Mouse (Mus musculus) heart, embryonic 16.5 days (tissue): ENCODE measurements at regions not wholly inside any gene's neighbourhood (a gene's known extent, or its start where the extent isn't known, plus 50 kb on each side); places are given as distances from the start of the nearest gene placed in this dataset.
"Not testable (repeated sequence)": the region's sequence is repeated elsewhere in the genome, so short reads cannot be mapped to it uniquely, and the experiment has no call there.

Experiments used
- ATAC-seq: fragments of 200-750 bp; cut with Nextera tagmentation; replicated peaks from 2 replicates; pipeline ENCODE4 v1.8.0; 2017; ENCODE audit warnings: moderate number of reproducible peaks; ENCODE audit not compliant: insufficient read depth, low FRiP score; ENCODE audit errors: extremely low read depth
- H3K27ac ChIP-seq: fragments of 300-500 bp; sonication (generic); 2 replicates; pipeline ENCODE4 v1.5.1; 2014; ENCODE audit warnings: mild to moderate bottlenecking, low read length, control low read depth, moderate library complexity
- H3K27me3 ChIP-seq: fragments of 300-500 bp; sonication (generic); 2 replicates; pipeline ENCODE4 v1.6.1; 2014; ENCODE audit warnings: low read length, mixed read lengths; ENCODE audit not compliant: control insufficient read depth, insufficient read depth
- H3K36me3 ChIP-seq: fragments of 300-500 bp; sonication (generic); 2 replicates; pipeline ENCODE4 v1.6.1; 2014; ENCODE audit not compliant: control insufficient read depth, insufficient read depth
- H3K4me1 ChIP-seq: fragments of 300-500 bp; sonication (generic); 2 replicates; pipeline ENCODE4 v1.6.1; 2014; ENCODE audit warnings: low read length, mixed read lengths; ENCODE audit not compliant: control insufficient read depth, insufficient read depth
- H3K4me2 ChIP-seq: fragments of 300-500 bp; sonication (generic); 2 replicates; pipeline ENCODE4 v1.6.1; 2014; ENCODE audit warnings: low read depth, mild to moderate bottlenecking, control low read depth, low read length
- H3K4me3 ChIP-seq: fragments of 300-500 bp; sonication (generic); 2 replicates; pipeline ENCODE4 v1.5.1; 2014; ENCODE audit warnings: mild to moderate bottlenecking, control low read depth, low read length
- H3K9ac ChIP-seq: fragments of 300-500 bp; sonication (generic); 2 replicates; pipeline ENCODE4 v1.6.1; 2014; ENCODE audit warnings: low read length, control low read depth
- H3K9me3 ChIP-seq: fragments of 300-500 bp; sonication (generic); replicated peaks from 2 replicates; pipeline ENCODE4 v1.6.1; 2016; ENCODE audit warnings: low read length; ENCODE audit not compliant: control insufficient read depth
- WGBS: fragments of 180-500 bp; shearing (Covaris S2); extraction: QIAGEN DNeasy Blood & Tissue Kit; methylation state at CpG from one replicate; pipeline ENCODE4 v1.1.7; 2014; 5-methylcytosine and 5-hydroxymethylcytosine counted together

GRCm38 (mm10) chr13:98438206-98438605 lies 53.6 kb downstream of the Gm10320 start:
- H3K27me3 ChIP-seq = no peaks in the 10 kb centered on the region; the same call in 1 of the 2 replicates
- no peaks in the 10 kb centered on the region for H3K4me1 ChIP-seq
- no peak overlapping the region for H3K4me3 ChIP-seq
- H3K4me2 ChIP-seq = no peak overlapping the region
- no peak overlapping the region for H3K9ac ChIP-seq
- no peak overlapping the region for H3K27ac ChIP-seq
- 80% methylated on average over 8 of the region's 8 CpGs for WGBS
- no peak for ATAC-seq
- H3K9me3 ChIP-seq = peaks cover 5% of the 10 kb centered on the region; the same call in 1 of the 2 replicates
- no peaks in the 10 kb centered on the region for H3K36me3 ChIP-seq

- no peak for ATAC-seq
- Histone ChIP-seq H3K4me3 (no peak overlapping the region), H3K4me1 (no peaks in the 10 kb centered on the region), H3K27me3 (no peaks in the 10 kb centered on the region; the same call in 1 of the 2 replicates), H3K9ac (no peak overlapping the region), H3K4me2 (no peak overlapping the region), H3K36me3 (no peaks in the 10 kb centered on the region), H3K9me3 (peaks cover under 1% of the 10 kb centered on the region; the same call in 1 of the 2 replicates), H3K27ac (no peak overlapping the region)
- 76% methylated on average over 8 of the region's 8 CpGs for WGBS
Measured at GRCm38 (mm10) chr13:98436961-98437360, 54.8 kb downstream of the Gm10320 start.

- no peak overlapping the region for H3K27ac ChIP-seq
- ATAC-seq = no peak
- no peaks in the 10 kb centered on the region for H3K9me3 ChIP-seq
- no peaks in the 10 kb centered on the region for H3K36me3 ChIP-seq
- H3K4me1 ChIP-seq = no peaks in the 10 kb centered on the region
- peaks cover 2% of the 10 kb centered on the region; the same call in 1 of the 2 replicates for H3K27me3 ChIP-seq
- H3K4me3 ChIP-seq = no peak overlapping the region
- WGBS = 87% methylated on average over 8 of the region's 8 CpGs
- H3K9ac ChIP-seq = no peak overlapping the region
- no peak overlapping the region for H3K4me2 ChIP-seq
Measured at GRCm38 (mm10) chr13:98435245-98435975, 56.4 kb downstream of the Gm10320 start.

DNA sequence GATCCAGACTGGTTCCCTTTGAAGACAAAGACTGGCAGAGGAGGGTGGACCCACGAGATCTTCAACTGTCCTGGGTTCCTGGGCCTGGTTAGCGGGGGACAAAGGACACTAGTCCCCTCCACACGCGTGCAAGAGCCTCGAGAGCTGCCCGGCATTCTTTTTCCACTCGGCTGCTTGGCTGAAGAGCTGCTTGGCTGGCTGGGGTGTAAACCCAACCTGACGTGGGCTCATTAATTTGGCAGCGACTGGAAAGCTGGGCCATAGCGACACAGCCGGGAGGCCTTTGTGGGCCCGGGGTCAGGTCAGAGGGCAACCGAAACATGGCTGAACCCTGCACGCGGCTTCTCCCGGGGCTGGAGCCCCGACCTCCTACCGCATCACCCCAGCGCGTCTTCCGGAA lies 62.0 kb downstream of the Gm10320 start:
- Histone ChIP-seq H3K4me2 (no peak overlapping the region), H3K9me3 (no peaks in the 10 kb centered on the region), H3K9ac (no peak overlapping the region), H3K27ac (no peak overlapping the region), H3K4me3 (no peak overlapping the region), H3K4me1 (0 out of 2 replicates have a peak, but pooled peaks cover 2% of the 10 kb centered on the region), H3K36me3 (no peaks in the 10 kb centered on the region), H3K27me3 (peaks cover 20% of the 10 kb centered on the region)
- no peak for ATAC-seq
- WGBS = 47% methylated on average over 21 of the region's 21 CpGs

DNA sequence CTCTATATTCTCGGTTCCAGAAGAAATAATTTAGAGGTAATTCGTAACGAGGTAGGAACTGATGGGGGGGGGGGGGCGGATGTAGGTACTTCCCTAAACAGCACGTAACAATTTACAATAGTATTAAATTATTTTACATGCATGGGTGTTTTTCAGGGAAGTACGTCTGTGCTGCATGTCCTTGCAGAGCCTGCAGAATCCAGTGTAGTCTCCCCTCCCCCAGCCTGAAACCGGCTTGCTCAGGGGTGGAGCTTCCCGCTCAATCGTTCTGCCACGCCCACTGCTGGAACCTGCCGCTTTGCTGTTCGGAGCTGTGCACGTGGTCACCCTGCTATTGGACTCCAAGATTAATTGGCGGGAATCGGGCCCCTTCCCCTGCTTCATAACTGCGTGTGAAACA lies 64.1 kb downstream of the Gm10320 start:
- WGBS = 11% methylated on average over 16 of the region's 16 CpGs
- H3K4me3 ChIP-seq = 0 out of 2 replicates have a peak overlapping the region, but pooled peaks have one; percentile 14
- not testable (repeated sequence) for ATAC-seq

GRCm38 (mm10) chr13:98425026-98425425 lies 66.8 kb downstream of the Gm10320 start:
- 80% methylated on average over 7 of the region's 7 CpGs for WGBS
- no peak for ATAC-seq
- H3K4me1 ChIP-seq = 0 out of 2 replicates have a peak, but pooled peaks cover 2% of the 10 kb centered on the region

More for the DNA sequence above, 64.1 kb downstream of the Gm10320 start:
- not testable (repeated sequence) for H3K4me1 ChIP-seq, H3K9ac ChIP-seq, H3K9me3 ChIP-seq, H3K36me3 ChIP-seq, H3K27ac ChIP-seq
- Histone ChIP-seq H3K4me2 (peak overlapping the region; percentile 46), H3K27me3 (peaks cover 20% of the 10 kb centered on the region)

DNA sequence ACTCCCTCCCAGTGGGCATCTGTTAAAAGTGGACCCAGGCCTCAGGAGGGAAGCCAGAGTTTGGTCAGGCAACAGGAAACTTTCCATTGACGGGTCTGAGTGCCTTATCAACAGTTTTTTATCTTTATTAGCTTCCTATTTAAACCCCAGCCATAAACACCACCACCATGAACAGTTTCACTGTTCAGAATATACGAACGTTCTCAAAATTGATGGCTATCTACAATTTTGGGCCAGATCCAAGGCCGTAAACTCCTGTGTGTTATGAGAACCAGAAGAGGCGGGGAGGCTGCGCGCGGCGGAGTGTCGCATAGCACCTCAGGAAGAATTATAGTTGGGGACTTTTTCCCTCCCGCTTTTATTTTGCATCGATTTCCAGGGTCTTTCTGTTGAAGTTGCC lies 67.8 kb downstream of the Gm10320 start:
- Histone ChIP-seq H3K27me3 (peaks cover 6% of the 10 kb centered on the region), H3K9me3 (no peaks in the 10 kb centered on the region), H3K4me3 (no peak overlapping the region), H3K36me3 (no peaks in the 10 kb centered on the region), H3K27ac (no peak overlapping the region), H3K4me1 (0 out of 2 replicates have a peak, but pooled peaks cover 2% of the 10 kb centered on the region), H3K9ac (no peak overlapping the region), H3K4me2 (no peak overlapping the region)
- ATAC-seq = no peak
- 73% methylated on average over 12 of the region's 12 CpGs for WGBS

More at GRCm38 (mm10) chr13:98425026-98425425, 66.8 kb downstream of the Gm10320 start:
- no peak overlapping the region for H3K4me2 ChIP-seq
- H3K36me3 ChIP-seq = no peaks in the 10 kb centered on the region
- no peak overlapping the region for H3K27ac ChIP-seq
- H3K9ac ChIP-seq = no peak overlapping the region
- peaks cover 14% of the 10 kb centered on the region for H3K27me3 ChIP-seq
- H3K9me3 ChIP-seq = no peaks in the 10 kb centered on the region
- no peak overlapping the region for H3K4me3 ChIP-seq

DNA sequence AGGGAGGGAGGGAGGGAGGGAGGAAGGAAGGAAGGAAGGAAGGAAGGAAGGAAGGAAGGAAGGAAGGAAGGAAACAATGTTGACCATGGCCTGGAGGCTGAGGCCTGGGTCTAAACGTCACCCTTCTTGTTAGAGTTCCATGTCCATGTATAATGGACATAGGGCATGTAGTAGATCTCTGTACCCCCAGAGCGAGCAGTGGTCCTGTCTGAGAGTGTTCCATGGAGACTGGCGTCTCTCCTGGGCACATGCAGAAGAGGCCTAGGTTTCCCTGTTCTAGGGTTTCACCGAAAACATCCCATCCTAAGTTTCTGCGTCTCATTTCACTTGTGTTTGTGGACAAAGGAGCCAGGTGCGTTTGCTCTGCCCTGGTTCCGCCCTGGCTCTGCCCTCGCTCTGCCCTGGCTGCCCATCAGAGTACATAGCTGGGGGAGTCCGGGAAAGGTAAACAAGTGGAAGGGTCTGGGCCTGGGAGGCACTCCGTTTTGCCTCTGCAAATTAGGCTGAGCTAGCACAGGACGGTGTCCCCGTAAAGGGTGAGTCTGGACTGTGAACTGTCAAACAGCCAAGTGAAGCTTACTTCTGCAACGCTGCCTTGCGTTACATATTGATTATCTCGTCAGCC lies 66.5 kb downstream of the Foxd1 start:
- H3K9ac ChIP-seq = no peak overlapping the region
- no peak for ATAC-seq
- no peak overlapping the region for H3K4me2 ChIP-seq
- no peaks in the 10 kb centered on the region for H3K36me3 ChIP-seq
- no peaks in the 10 kb centered on the region for H3K9me3 ChIP-seq
- no peak overlapping the region for H3K27ac ChIP-seq
- H3K27me3 ChIP-seq = no peaks in the 10 kb centered on the region
- no peaks in the 10 kb centered on the region for H3K4me1 ChIP-seq
- WGBS = 53% methylated on average over 15 of the region's 15 CpGs
- no peak overlapping the region for H3K4me3 ChIP-seq

- 88% methylated on average over 4 of the region's 4 CpGs for WGBS
- no peak for ATAC-seq
- Histone ChIP-seq H3K9ac (no peak overlapping the region), H3K27me3 (no peaks in the 10 kb centered on the region), H3K9me3 (no peaks in the 10 kb centered on the region), H3K4me3 (no peak overlapping the region), H3K27ac (no peak overlapping the region), H3K4me1 (peaks cover 3% of the 10 kb centered on the region; the same call in 1 of the 2 replicates), H3K4me2 (no peak overlapping the region), H3K36me3 (no peaks in the 10 kb centered on the region)
Measured at GRCm38 (mm10) chr13:98417736-98418135, 63.7 kb downstream of the Foxd1 start.
